Mouse (Mus musculus) forebrain, embryonic 15.5 days (tissue): ENCODE measurements around the gene Fam198b. TPM values are rescaled to one million over a fixed set of nuclear protein-coding genes. Genes with fewer than 3 reads are reported as not detected.

Source experiments
- ATAC-seq: fragments of 200-750 bp; cut with Nextera tagmentation; replicated peaks from 2 replicates; pipeline ENCODE4 v1.8.0; 2017; ENCODE audit warnings: mild to moderate bottlenecking, moderate TSS enrichment, moderate library complexity
- H3K27ac ChIP-seq: fragments of 300-500 bp; sonication (generic); replicated peaks from 2 replicates; pipeline ENCODE4 v1.5.1; 2015; ENCODE audit warnings: mild to moderate bottlenecking, inconsistent platforms
- H3K27me3 ChIP-seq: fragments of 300-500 bp; sonication (generic); 2 replicates; pipeline ENCODE4 v1.6.1; 2015; ENCODE audit warnings: inconsistent platforms
- H3K36me3 ChIP-seq: fragments of 300-500 bp; sonication (generic); 2 replicates; pipeline ENCODE4 v1.6.1; 2015; ENCODE audit warnings: mild to moderate bottlenecking, inconsistent platforms
- H3K4me1 ChIP-seq: fragments of 300-500 bp; sonication (generic); 2 replicates; pipeline ENCODE4 v1.6.1; 2015; ENCODE audit warnings: inconsistent platforms
- H3K4me2 ChIP-seq: fragments of 300-500 bp; sonication (generic); replicated peaks from 2 replicates; pipeline ENCODE4 v1.6.1; 2015; ENCODE audit warnings: mild to moderate bottlenecking, inconsistent platforms
- H3K4me3 ChIP-seq: fragments of 300-500 bp; sonication (generic); 2 replicates; pipeline ENCODE4 v1.5.1; 2015; ENCODE audit warnings: mild to moderate bottlenecking, inconsistent platforms
- H3K9ac ChIP-seq: fragments of 300-500 bp; sonication (generic); replicated peaks from 2 replicates; pipeline ENCODE4 v1.6.1; 2015; ENCODE audit warnings: mild to moderate bottlenecking, inconsistent platforms
- H3K9me3 ChIP-seq: fragments of 300-500 bp; sonication (generic); 2 replicates; pipeline ENCODE4 v1.6.1; 2016; ENCODE audit warnings: inconsistent platforms
- WGBS: fragments of 180-500 bp; shearing (Covaris S2); methylation state at CpG from one replicate; pipeline ENCODE4 v1.1.7; 2015; ENCODE audit warnings: mixed read lengths; 5-methylcytosine and 5-hydroxymethylcytosine counted together
- polyA plus RNA-seq: library from polyadenylated mRNA; unstranded; fragments of >200 nt; fragmentation: Nextera tagmentation; extraction: Ambion mirVana; gene quantifications from 2 replicates; pipeline ENCODE4 v1.2.1, GENCODE M21; 2015

Gene Fam198b
- polyA plus RNA-seq, result 0.88 and 2.4 TPM in 2 replicates

DNA sequence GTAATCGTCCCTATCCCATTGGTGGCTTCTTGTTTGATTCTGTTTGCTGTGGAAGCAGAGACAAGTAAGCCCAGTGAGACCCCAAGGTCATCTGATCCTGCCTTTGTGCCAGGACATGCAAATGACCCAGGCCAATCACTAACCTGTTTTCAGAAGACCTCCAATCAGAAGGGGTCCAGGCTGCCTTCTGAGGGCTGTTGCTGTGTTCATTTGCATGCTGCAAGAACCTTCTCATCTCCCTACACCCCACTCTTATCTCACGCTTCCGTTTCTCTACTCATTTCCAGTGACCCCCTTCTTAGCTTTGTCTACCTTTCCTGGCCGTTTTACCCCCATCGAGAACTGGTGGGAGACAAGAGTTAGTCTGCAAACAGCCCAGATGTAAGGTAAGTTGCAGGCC is at the start of gene Fam198b:
Fam198b (plus strand) TSS at position 229 of the 400 bp plus-strand sequence.
- Histone ChIP-seq H3K4me2 (no peak within 1 kb of the TSS), H3K4me1 (peaks cover 6% of the 10 kb centered on the region), H3K4me3 (no peak within 1 kb of the TSS), H3K27me3 (no peaks in the 10 kb centered on the region), H3K36me3 (no peaks in the 10 kb centered on the region), H3K9ac (no peak within 1 kb of the TSS), H3K9me3 (no peaks in the 10 kb centered on the region), H3K27ac (no peak within 1 kb of the TSS)
- ATAC-seq, result no peak
- 65% methylated on average over 5 of the region's 5 CpGs for WGBS

DNA sequence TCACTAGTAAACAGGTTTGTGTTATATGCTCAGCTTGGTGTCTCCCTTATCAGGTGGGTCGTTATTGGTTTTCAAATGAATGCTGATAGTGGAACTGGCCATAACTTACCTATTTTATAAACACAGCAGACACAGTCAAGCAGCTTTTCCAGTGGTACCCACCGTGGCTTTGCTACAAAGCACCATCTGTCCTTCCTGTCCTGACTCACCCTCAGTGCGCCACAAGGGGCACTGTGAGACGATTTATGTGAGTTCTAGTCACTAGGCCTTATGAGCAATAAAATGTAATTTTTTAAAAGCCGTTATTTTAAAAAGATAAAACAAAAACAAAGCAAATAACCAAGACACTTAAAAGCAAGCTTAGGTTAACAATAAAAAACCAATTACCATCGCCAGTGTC is 45.6 kb upstream of the Fam198b start:
- Histone ChIP-seq H3K4me3 (no peak overlapping the region), H3K9me3 (no peaks in the 10 kb centered on the region), H3K27ac (no peak overlapping the region), H3K9ac (no peak overlapping the region), H3K4me2 (no peak overlapping the region), H3K4me1 (peaks cover 11% of the 10 kb centered on the region; the same call in 1 of the 2 replicates), H3K27me3 (no peaks in the 10 kb centered on the region), H3K36me3 (no peaks in the 10 kb centered on the region)
- 54% methylated on average over 6 of the region's 6 CpGs for WGBS
- ATAC-seq, result no peak

DNA sequence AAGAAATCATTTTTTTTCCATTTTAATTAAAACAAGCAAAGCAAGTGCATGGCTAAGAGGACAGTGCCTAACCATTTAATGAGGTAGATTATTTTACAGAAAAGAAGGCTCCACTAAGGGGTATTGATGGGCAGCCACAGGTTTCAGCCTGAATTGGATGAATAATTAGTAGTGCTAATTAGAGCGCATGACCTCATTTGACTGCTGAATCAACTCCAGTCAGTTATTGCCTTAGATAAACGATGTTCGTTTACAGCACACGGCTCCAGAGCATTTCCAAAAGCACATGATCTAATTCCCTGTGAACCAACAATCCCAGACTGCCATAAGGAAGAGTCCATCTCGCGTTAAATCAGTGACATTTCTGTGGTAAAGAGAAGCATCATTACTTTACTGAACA is 42.9 kb upstream of the Fam198b start:
- Histone ChIP-seq H3K4me1 (peaks cover 11% of the 10 kb centered on the region; the same call in 1 of the 2 replicates), H3K4me2 (peak overlapping the region; percentile 60), H3K36me3 (no peaks in the 10 kb centered on the region), H3K27me3 (no peaks in the 10 kb centered on the region), H3K9me3 (no peaks in the 10 kb centered on the region), H3K4me3 (peak overlapping the region; percentile 48), H3K27ac (no peak overlapping the region), H3K9ac (no peak overlapping the region)
- 16% methylated on average over 6 of the region's 6 CpGs for WGBS
- ATAC-seq, result peak; percentile 26; the same call in 1 of the 2 replicates

DNA sequence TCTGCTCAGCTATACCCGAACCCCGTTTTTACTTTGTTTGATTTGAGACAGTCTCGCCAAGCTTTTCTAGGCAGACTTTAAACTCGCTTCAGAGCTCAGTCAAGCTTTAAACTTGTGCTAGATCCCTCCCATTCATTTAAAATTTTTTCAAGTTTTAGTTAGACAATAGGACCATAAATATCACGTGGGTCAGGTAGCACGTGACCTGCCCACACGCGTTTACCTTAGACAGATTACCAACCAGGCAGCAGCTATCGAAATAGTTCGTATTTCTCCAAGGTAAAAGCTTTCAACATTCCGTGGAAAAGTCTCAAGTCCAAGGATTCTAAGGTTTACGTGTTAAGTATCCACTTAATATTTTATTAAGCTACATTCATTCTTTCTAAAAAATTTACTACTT is 42.2 kb upstream of the Fam198b start:
- peaks cover 11% of the 10 kb centered on the region; the same call in 1 of the 2 replicates for H3K4me1 ChIP-seq
- H3K4me2 ChIP-seq, result peak overlapping the region; percentile 60
- ATAC-seq, result peak; percentile 47
- H3K27ac ChIP-seq, result no peak overlapping the region
- H3K4me3 ChIP-seq, result peak overlapping the region; percentile 48
- H3K36me3 ChIP-seq, result no peaks in the 10 kb centered on the region
- WGBS, result 8% methylated on average over 12 of the region's 12 CpGs
- H3K9me3 ChIP-seq, result no peaks in the 10 kb centered on the region
- H3K27me3 ChIP-seq, result no peaks in the 10 kb centered on the region
- no peak overlapping the region for H3K9ac ChIP-seq

DNA sequence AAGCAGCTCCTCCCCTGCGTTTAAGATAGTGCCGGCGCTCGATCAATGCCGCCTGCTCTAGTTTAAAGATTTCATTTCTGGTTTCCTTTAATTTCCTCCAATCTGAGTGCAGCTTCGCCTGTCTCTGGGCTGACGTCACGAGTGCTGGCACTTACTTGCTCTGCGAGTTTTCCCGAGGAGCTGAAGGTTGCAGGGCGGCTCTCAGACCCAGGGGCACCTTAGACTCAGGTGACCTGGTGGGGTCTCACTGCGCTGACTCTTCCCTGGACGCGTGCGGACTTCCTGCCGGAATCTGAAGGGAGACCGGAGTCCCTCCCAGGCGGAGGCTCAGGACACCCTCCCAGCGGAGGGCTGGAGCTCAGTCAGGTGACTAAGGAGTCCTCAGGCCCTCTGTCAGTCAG is 41.7 kb upstream of the Fam198b start:
- peak overlapping the region; percentile 48 for H3K4me3 ChIP-seq
- H3K4me1 ChIP-seq, result peaks cover 11% of the 10 kb centered on the region; the same call in 1 of the 2 replicates
- 2% methylated on average over 19 of the region's 19 CpGs for WGBS
- H3K27ac ChIP-seq, result no peak overlapping the region
- H3K36me3 ChIP-seq, result no peaks in the 10 kb centered on the region
- peak; percentile 91 for ATAC-seq
- no peaks in the 10 kb centered on the region for H3K9me3 ChIP-seq
- H3K9ac ChIP-seq, result 0 out of 2 replicates have a peak overlapping the region, but pooled peaks have one; percentile 39
- no peaks in the 10 kb centered on the region for H3K27me3 ChIP-seq
- H3K4me2 ChIP-seq, result peak overlapping the region; percentile 60

DNA sequence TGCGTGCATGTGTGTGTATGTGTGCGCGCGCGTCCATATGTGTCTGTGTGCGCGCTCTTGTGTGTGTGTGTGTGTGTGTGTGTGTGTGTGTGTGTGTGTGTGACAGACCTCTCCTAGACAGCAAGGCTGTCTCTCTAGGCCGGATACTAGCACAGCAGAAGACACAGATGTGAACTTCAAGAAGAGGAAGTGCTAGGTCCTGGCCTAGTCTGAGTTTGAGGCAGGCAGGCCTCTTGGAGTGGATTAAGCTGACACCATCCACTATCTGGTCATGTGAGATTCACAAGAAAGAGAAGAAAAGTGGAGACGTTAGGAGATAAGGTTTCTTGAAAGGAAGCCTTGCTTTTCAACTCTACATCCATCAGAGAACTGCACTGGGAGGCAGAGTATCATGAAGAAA is 40.3 kb upstream of the Fam198b start:
- H3K4me3 ChIP-seq, result no peak overlapping the region
- H3K36me3 ChIP-seq, result no peaks in the 10 kb centered on the region
- WGBS, result 93% methylated on average over 9 of the region's 9 CpGs
- H3K4me2 ChIP-seq, result no peak overlapping the region
- H3K4me1 ChIP-seq, result peaks cover 11% of the 10 kb centered on the region; the same call in 1 of the 2 replicates
- ATAC-seq, result no peak
- H3K9me3 ChIP-seq, result no peaks in the 10 kb centered on the region
- no peaks in the 10 kb centered on the region for H3K27me3 ChIP-seq
- no peak overlapping the region for H3K9ac ChIP-seq
- no peak overlapping the region for H3K27ac ChIP-seq

DNA sequence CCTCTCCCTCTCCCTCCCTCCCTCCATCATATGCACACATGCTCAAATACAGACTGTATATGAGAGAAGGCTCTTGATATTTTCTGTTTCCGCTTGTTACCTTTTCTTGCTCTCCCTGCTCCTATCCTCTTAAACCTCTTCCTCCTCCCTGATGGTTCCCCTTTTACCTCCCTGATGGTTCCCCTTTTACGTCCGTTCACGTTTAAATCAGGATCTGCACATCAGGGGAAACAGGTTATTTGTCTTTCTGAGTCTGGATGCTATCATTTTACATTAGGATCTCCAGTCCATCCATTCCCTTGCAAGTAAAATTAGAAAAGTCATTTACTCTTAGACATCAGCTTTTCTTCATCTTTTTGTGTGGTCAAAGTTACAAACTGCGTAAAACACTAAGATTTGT is 37.7 kb upstream of the Fam198b start:
- Histone ChIP-seq H3K9me3 (no peaks in the 10 kb centered on the region), H3K4me1 (peaks cover 6% of the 10 kb centered on the region; the same call in 1 of the 2 replicates), H3K4me3 (no peak overlapping the region), H3K36me3 (no peaks in the 10 kb centered on the region), H3K27ac (no peak overlapping the region), H3K27me3 (no peaks in the 10 kb centered on the region), H3K4me2 (no peak overlapping the region), H3K9ac (no peak overlapping the region)
- no peak for ATAC-seq
- WGBS, result 85% methylated on average over 5 of the region's 5 CpGs

DNA sequence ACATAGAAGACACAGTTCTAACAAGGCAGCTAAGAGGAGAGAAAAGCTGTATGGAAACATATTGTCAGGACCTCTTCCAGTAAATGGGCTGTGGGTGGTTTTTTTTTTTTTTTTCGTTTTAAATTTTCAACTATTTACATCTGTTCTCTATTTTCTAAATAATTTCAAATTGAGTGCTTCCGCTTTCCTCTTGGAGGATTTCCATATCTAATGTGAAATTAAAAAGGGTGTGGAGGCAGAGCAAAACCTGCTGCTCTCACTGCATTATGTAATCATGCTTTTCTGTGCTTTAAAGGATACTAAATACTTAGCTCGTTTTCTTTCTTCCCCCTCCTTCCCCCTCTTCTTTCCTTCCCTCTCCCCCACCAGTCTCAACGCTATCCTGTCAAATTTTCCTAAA is 35.5 kb upstream of the Fam198b start:
- H3K27me3 ChIP-seq, result no peaks in the 10 kb centered on the region
- H3K4me3 ChIP-seq, result no peak overlapping the region
- no peak for ATAC-seq
- no peaks in the 10 kb centered on the region for H3K4me1 ChIP-seq
- H3K9me3 ChIP-seq, result no peaks in the 10 kb centered on the region
- no peak overlapping the region for H3K4me2 ChIP-seq
- H3K9ac ChIP-seq, result no peak overlapping the region
- WGBS, result 33% methylated on average over 4 of the region's 4 CpGs
- no peak overlapping the region for H3K27ac ChIP-seq
- no peaks in the 10 kb centered on the region for H3K36me3 ChIP-seq

DNA sequence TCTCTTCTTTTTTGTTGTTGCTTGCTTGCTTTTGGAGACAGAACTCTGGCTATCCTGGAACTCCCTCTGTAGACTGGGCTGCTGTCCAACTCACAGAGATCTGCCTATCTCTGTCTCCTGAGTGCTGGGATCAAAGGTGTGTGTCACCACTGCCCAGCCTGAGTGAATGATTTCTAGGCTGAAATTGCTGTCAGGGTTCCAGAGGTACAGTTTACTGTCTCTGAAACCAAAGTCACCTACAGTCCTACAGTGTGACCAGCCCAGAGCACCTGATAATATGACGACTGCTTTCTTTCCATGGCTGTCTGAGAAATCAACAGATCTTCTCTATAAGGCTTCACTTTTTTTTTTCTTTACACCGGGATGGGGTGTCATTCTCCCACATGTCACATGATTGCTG is 34.7 kb upstream of the Fam198b start:
- 82% methylated on average over 2 of the region's 2 CpGs for WGBS
- no peak overlapping the region for H3K9ac ChIP-seq
- ATAC-seq, result no peak

DNA sequence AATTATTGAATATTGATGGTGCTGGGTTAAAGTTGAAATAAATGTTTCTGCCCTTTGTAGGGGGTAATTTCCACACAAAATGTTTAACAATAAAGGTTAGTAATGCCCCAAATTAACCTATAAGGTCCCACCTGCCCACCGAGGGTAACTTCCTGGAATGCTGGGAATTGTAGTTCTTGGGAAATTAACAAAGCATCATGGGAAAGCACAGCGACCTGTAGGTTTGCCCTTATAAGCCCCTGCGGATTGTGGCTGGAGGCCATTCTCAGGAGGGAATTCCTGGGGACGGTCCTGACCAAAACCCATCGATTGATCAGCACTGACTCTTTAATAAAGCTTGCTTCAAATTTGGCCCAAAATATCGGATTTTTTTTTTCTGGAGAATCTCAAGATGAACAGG is 33.7 kb upstream of the Fam198b start:
- Histone ChIP-seq H3K27ac (no peak overlapping the region), H3K36me3 (no peaks in the 10 kb centered on the region), H3K4me3 (no peak overlapping the region), H3K9ac (no peak overlapping the region), H3K9me3 (no peaks in the 10 kb centered on the region), H3K4me2 (no peak overlapping the region), H3K27me3 (no peaks in the 10 kb centered on the region), H3K4me1 (no peaks in the 10 kb centered on the region)
- 40% methylated on average over 6 of the region's 6 CpGs for WGBS
- no peak for ATAC-seq

More for the DNA sequence above, 34.7 kb upstream of the Fam198b start:
- Histone ChIP-seq H3K36me3 (no peaks in the 10 kb centered on the region), H3K27me3 (no peaks in the 10 kb centered on the region), H3K27ac (no peak overlapping the region), H3K9me3 (no peaks in the 10 kb centered on the region), H3K4me2 (no peak overlapping the region), H3K4me1 (no peaks in the 10 kb centered on the region), H3K4me3 (no peak overlapping the region)

DNA sequence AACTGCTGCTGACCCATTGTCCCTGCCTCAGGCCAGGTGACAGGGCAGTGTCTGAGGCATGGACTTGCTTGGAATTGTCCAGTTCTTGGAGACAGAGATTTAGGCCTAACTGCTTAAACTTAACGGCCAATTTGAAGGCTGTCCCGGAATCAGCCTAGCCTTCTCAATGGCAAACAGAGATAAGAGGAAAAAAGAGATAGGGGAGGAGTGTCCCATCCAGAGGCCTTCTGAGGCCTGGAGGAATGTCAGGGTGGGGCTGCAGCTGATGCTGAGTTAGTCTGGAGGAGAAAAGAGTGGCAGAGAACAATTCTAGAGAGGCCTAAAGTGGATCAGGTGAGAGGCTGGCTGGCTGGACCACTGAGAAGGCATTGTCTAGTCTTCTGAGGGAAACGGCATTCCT is 32.2 kb upstream of the Fam198b start:
- no peaks in the 10 kb centered on the region for H3K36me3 ChIP-seq
- no peak for ATAC-seq
- no peaks in the 10 kb centered on the region for H3K4me1 ChIP-seq
- H3K27ac ChIP-seq, result no peak overlapping the region
- H3K4me2 ChIP-seq, result no peak overlapping the region
- H3K9me3 ChIP-seq, result no peaks in the 10 kb centered on the region
- 78% methylated on average over 3 of the region's 3 CpGs for WGBS
- no peaks in the 10 kb centered on the region for H3K27me3 ChIP-seq
- H3K4me3 ChIP-seq, result no peak overlapping the region
- no peak overlapping the region for H3K9ac ChIP-seq

DNA sequence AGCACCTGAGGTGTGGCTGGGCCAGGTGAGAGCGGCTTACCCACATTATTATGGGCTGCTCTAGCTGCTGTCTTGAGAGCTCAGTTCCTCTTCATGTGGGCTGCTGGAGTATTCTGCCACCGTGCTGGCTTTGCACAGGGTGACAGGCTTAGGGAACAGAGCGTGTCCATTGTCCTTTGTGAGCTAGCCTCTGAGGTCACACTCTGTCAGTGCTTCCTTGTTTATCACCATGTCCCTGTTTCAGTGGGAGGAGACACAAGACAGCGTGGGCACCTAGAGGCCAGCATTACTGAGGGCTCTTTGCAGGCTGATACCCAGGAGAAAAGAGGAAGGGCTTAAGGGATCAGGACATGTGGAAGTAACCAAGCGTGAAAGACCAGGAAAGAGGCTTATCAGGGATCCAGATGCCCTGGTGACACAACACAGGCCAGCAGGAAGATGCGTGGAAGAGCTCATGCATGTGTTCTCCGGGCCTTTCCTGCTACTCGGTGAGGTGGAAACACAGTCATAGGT is 31.6 kb upstream of the Fam198b start, which contains the start of gene Tmem144:
Tmem144 (minus strand) TSS at position 120 of the 513 bp plus-strand sequence.
- H3K4me1 ChIP-seq, result 0 out of 2 replicates have a peak, but pooled peaks cover under 1% of the 10 kb centered on the region
- H3K4me3 ChIP-seq, result no peak within 1 kb of the TSS
- no peaks in the 10 kb centered on the region for H3K9me3 ChIP-seq
- H3K4me2 ChIP-seq, result no peak within 1 kb of the TSS
- 46% methylated on average over 8 of the region's 8 CpGs for WGBS
- no peaks in the 10 kb centered on the region for H3K36me3 ChIP-seq
- H3K27me3 ChIP-seq, result no peaks in the 10 kb centered on the region
- no peak for ATAC-seq
- no peak within 1 kb of the TSS for H3K9ac ChIP-seq
- H3K27ac ChIP-seq, result no peak within 1 kb of the TSS

DNA sequence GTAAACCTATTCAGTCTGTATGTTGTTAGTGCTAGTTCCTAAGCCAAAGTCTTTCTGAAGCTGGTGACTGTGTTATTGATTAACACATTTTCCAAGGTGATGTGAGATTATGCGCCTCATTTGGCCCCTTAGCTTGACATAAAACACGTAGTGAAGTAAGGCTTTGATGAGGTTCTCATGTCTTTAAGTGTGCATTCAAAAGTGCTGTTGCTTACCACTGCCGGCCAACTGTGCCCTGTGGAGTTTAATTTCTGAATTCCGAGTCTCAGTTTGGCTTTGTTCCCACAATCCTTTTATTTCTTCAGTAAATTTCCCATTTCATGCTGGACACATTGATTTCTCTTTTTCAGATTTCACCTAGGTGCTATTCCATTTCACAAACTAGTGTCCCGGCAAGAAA is 26.6 kb upstream of the Fam198b start:
- Histone ChIP-seq H3K27ac (no peak overlapping the region), H3K9me3 (no peaks in the 10 kb centered on the region), H3K4me3 (no peak overlapping the region), H3K27me3 (no peaks in the 10 kb centered on the region), H3K4me1 (peaks cover 6% of the 10 kb centered on the region; the same call in 1 of the 2 replicates), H3K9ac (no peak overlapping the region), H3K4me2 (no peak overlapping the region), H3K36me3 (no peaks in the 10 kb centered on the region)
- WGBS, result 28% methylated on average over 5 of the region's 5 CpGs
- ATAC-seq, result peak; percentile 57; the same call in 1 of the 2 replicates
